Mouse (Mus musculus) lung, postnatal 36 days (tissue): ENCODE measurements around the gene Zfp2.

Experiments used
- DNase-seq: peaks from one replicate; pipeline ENCODE4 v3.0.0; 2022; ENCODE audit warnings: mixed read lengths

The Zfp2 gene

GRCm38 (mm10) chr11:50850989-50851601 lies 64.9 kb downstream of the Zfp2 start:
- DNase-seq: no peak

GRCm38 (mm10) chr11:50850177-50850735 lies 65.7 kb downstream of the Zfp2 start, which contains the start of gene Grm6:
Gene Grm6 (plus strand): TSS chr11:50850685.
- DNase-seq: peak; percentile 7

GRCm38 (mm10) chr11:50849310-50849709 lies 66.7 kb downstream of the Zfp2 start:
- DNase-seq: no peak
